In the genomic region with DNA sequence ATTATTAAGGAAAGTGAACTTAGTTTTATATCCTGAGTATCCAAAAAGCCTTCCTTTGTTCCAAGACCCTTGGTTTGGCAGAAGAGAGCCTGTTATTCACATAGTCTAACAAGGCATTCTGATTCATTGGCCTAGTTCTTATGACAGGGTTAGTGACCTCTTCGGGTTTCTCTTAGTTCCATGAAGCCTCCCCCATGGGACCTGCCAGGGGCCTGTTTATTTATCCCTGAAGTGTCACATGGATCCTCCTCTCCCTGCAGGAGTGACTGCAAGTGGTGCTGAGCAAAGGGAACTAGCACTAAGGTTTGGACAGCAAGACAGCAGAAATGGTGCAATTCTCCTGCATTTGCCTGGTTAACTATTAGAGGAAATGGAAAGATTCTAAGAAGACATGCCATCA, we compare ENCODE assay signal across 18 mouse cellular contexts. TPM values are rescaled to one million over a fixed set of nuclear protein-coding genes. Genes with fewer than 3 reads are reported as not detected.
DNase-seq lines count a peak whose midpoint lies in the region; ATAC-seq and TF ChIP-seq lines count a peak whose summit lies in the region.
"Had no signal": no experiment of that assay in that cellular context is flagged by ENCODE, and none has a peak within 500 bp of the region (broad histone marks: within the 10 kb centered on the region; RNA-seq: fewer than 3 reads in every experiment).

No protein-coding gene starts in this region.

- TF ChIP-seq EP300 in liver, postnatal 0 days (IDR thresholded peaks at IDR 0.05; ENCODE audit: low read depth) = no peak

- no peaks in the 10 kb centered on the region for H3K79me2 ChIP-seq in liver, adult 2 months (ENCODE audit: control insufficient read depth, insufficient read depth, low read length)

- H3K27ac ChIP-seq in heart, embryonic 12.5 days (ENCODE audit: poor library complexity, severe bottlenecking) = no peak overlapping the region
- H3K27ac ChIP-seq in liver, adult 2 months (replicated peaks; ENCODE audit: insufficient read depth, low read depth, low read length) = no peak overlapping the region
- H3K27ac ChIP-seq in liver, postnatal 0 days (ENCODE audit: low read depth) = no peak overlapping the region
- H3K27ac ChIP-seq: forebrain, embryonic 12.5 days; heart, adult 2 months; hindbrain, embryonic 10.5 days; liver, embryonic 15.5 days; stomach, embryonic 15.5 days had no signal

- DNase-seq in heart, adult 11 months = peak; percentile 88
- peak; percentile 2 for DNase-seq in liver, adult 2 months (ENCODE audit: extremely low read depth, low read depth, low spot score)
- no peak for DNase-seq in liver, postnatal 0 days
- peak; percentile 33 for DNase-seq in kidney, postnatal 14 days
- DNase-seq in mesoderm, embryonic 11.5 days (ENCODE audit: low read depth, low spot score) = peak; percentile 22
- DNase-seq in right cerebral cortex, postnatal 14 days = no peak
- DNase-seq in thymus, postnatal 0 days (ENCODE audit: low spot score) = no peak
- DNase-seq: cerebellum, adult 8-10 months; gastrocnemius, postnatal 14 days; midbrain, embryonic 14.5 days; thymus, adult 2 months had no signal

- TF ChIP-seq POLR2A in liver, adult 2 months (IDR thresholded peaks at IDR 0.05; ENCODE audit: extremely low read depth, insufficient read depth, low read length) = no peak

- H3K9me3 ChIP-seq in heart, embryonic 12.5 days (replicated peaks) = no peaks in the 10 kb centered on the region
- no peaks in the 10 kb centered on the region for H3K9me3 ChIP-seq in liver, postnatal 0 days (ENCODE audit: low read length)
- H3K9me3 ChIP-seq: forebrain, embryonic 12.5 days; hindbrain, embryonic 10.5 days; liver, embryonic 15.5 days; stomach, embryonic 15.5 days had no signal

- H3K27me3 ChIP-seq in heart, embryonic 12.5 days (replicated peaks) = no peaks in the 10 kb centered on the region
- H3K27me3 ChIP-seq in liver, adult 2 months (ENCODE audit: control insufficient read depth, insufficient read depth, low read length) = no peaks in the 10 kb centered on the region
- H3K27me3 ChIP-seq in liver, postnatal 0 days (ENCODE audit: insufficient read depth, low read length) = no peaks in the 10 kb centered on the region
- H3K27me3 ChIP-seq: forebrain, embryonic 12.5 days; liver, embryonic 15.5 days; stomach, embryonic 15.5 days had no signal

- no peaks in the 10 kb centered on the region for H3K4me1 ChIP-seq in heart, embryonic 12.5 days (replicated peaks)
- H3K4me1 ChIP-seq in liver, adult 2 months (ENCODE audit: control insufficient read depth, insufficient read depth, low read length) = no peaks in the 10 kb centered on the region
- H3K4me1 ChIP-seq in liver, postnatal 0 days (ENCODE audit: insufficient read depth) = no peaks in the 10 kb centered on the region
- H3K4me1 ChIP-seq: forebrain, embryonic 12.5 days; hindbrain, embryonic 10.5 days; liver, embryonic 15.5 days; stomach, embryonic 15.5 days had no signal

- H3K9ac ChIP-seq in heart, embryonic 12.5 days = no peak overlapping the region
- no peak overlapping the region for H3K9ac ChIP-seq in liver, adult 2 months (ENCODE audit: low read depth, low read length)
- H3K9ac ChIP-seq in liver, postnatal 0 days (replicated peaks) = no peak overlapping the region
- H3K9ac ChIP-seq: forebrain, embryonic 12.5 days; liver, embryonic 15.5 days; stomach, embryonic 15.5 days had no signal

- TF ChIP-seq CTCF in liver, adult 2 months (IDR thresholded peaks at IDR 0.05; ENCODE audit: low read depth, low read length) = no peak
- TF ChIP-seq CTCF in liver, postnatal 0 days (IDR thresholded peaks at IDR 0.05; ENCODE audit: low read depth) = no peak

- H3K4me3 ChIP-seq in heart, embryonic 12.5 days = no peak overlapping the region
- no peak overlapping the region for H3K4me3 ChIP-seq in liver, adult 2 months (ENCODE audit: insufficient read depth, low read depth, low read length)
- no peak overlapping the region for H3K4me3 ChIP-seq in liver, postnatal 0 days (ENCODE audit: low read depth, low read length)
- H3K4me3 ChIP-seq: forebrain, embryonic 12.5 days; heart, adult 2 months; hindbrain, embryonic 10.5 days; liver, embryonic 15.5 days; myocyte; stomach, embryonic 15.5 days had no signal

- no peaks in the 10 kb centered on the region for H3K36me3 ChIP-seq in heart, embryonic 12.5 days
- H3K36me3 ChIP-seq in liver, adult 2 months (ENCODE audit: control insufficient read depth, insufficient read depth, low read length) = no peaks in the 10 kb centered on the region
- no peaks in the 10 kb centered on the region for H3K36me3 ChIP-seq in liver, postnatal 0 days (replicated peaks; ENCODE audit: insufficient read depth, low read length)
- H3K36me3 ChIP-seq: forebrain, embryonic 12.5 days; liver, embryonic 15.5 days; stomach, embryonic 15.5 days had no signal

- ATAC-seq in heart, embryonic 12.5 days (ENCODE audit: insufficient number of reproducible peaks, low FRiP score) = no peak
- no peak for ATAC-seq in liver, postnatal 0 days

- WGBS in heart, embryonic 12.5 days = 29% methylated on average over 1 of the region's 1 CpGs
- 31% methylated on average over 1 of the region's 1 CpGs for WGBS in liver, adult 2 months
- WGBS in liver, postnatal 0 days (ENCODE audit: insufficient replicate concordance) = 61% methylated on average over 1 of the region's 1 CpGs

- no peak overlapping the region for H3K4me2 ChIP-seq in heart, embryonic 12.5 days
- no peak overlapping the region for H3K4me2 ChIP-seq in liver, postnatal 0 days (ENCODE audit: low read depth, low read length)
- H3K4me2 ChIP-seq: forebrain, embryonic 12.5 days; liver, embryonic 15.5 days; stomach, embryonic 15.5 days had no signal

RNA-seq across cellular contexts. Expression of gene Efcab7, which starts 56.0 kb away (rescaled TPM):
- 10.4 and 11.5 TPM in 2 replicates for polyA plus RNA-seq in heart, embryonic 12.5 days (2016; fragmentation: Nextera tagmentation; extraction: Ambion mirVana)
- 2.0 and 4.4 TPM in 2 replicates for total RNA-seq in liver, adult 2 months (2014; rRNA removed)
- 0.51 TPM in 1 of 2 replicates, not detected in the other for polyA plus RNA-seq in liver, adult 2 months (2012; rRNA removed)
- polyA plus RNA-seq in liver, postnatal 0 days (2015; fragmentation: Nextera tagmentation; extraction: Ambion mirVana) = 2.6 and 3.0 TPM in 2 replicates
- polyA plus RNA-seq in thymus, postnatal 0 days (2015; fragmentation: Nextera tagmentation; extraction: Ambion mirVana) = 21.2 and 21.9 TPM in 2 replicates

RNA-seq across cellular contexts. Expression of gene Alg6, which starts 57.6 kb away (rescaled TPM):
- 11.2 and 13.1 TPM in 2 replicates for polyA plus RNA-seq in heart, embryonic 12.5 days (2016; fragmentation: Nextera tagmentation; extraction: Ambion mirVana)
- total RNA-seq in liver, adult 2 months (2014; rRNA removed) = 10.5 and 15.5 TPM in 2 replicates
- polyA plus RNA-seq in liver, adult 2 months (2012; rRNA removed) = 1.9 and 3.2 TPM in 2 replicates
- 4.2 and 4.9 TPM in 2 replicates for polyA plus RNA-seq in liver, postnatal 0 days (2015; fragmentation: Nextera tagmentation; extraction: Ambion mirVana)
- 11.3 and 12.1 TPM in 2 replicates for polyA plus RNA-seq in thymus, postnatal 0 days (2015; fragmentation: Nextera tagmentation; extraction: Ambion mirVana)

Comparison
In these comparisons a context has a peak if more than half of its experiments do, and no peak if none do; other contexts are left out.
1. DNase-seq: peak in heart, adult 11 months (single experiment), liver, adult 2 months (single experiment), kidney, postnatal 14 days (single experiment) and mesoderm, embryonic 11.5 days (single experiment); none in liver, postnatal 0 days (single experiment), right cerebral cortex, postnatal 14 days (single experiment) and thymus, postnatal 0 days (single experiment).